Mouse (Mus musculus): ENCODE measurements around the gene Lpp. TPM values are rescaled to one million over a fixed set of nuclear protein-coding genes. Genes with fewer than 3 reads are reported as not detected.
A peak's percentile ranks its signal among the peaks of the same experiment; 100 is the strongest.

Gene Lpp
- polyA plus RNA-seq, 1 experiment from 2014 or later = 79.9 TPM

DNA sequence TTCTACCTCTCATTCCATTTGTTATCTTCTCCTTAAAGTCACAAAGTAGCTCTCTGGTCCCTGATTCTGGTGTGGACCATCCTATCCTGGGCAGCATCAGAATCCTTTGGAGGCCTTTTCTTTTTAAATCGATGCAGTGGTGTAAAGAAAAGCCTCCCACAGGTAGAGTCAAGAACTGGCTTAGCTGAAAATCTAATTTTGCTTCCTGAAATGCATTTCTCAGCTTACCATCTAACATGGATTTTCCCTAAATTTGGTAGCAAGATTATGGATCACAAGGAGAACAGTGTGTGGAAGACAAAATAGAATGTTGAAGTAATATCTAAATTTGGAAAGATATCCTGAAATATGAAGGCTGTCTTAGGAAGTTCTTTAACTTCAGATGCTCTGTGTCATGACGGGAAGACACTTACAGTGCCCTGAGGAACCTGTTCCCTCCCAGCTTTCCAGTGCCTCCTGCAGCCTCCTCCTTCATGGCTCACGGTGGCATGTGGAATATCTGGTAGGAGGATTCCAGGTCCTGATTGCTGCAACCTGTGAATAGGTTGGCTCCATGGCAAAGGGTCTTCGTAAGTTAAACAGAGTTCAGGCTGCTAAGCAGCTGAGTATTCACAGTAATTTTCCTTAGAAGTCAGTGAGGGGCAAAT lies 251.6 kb downstream of the Lpp start:
- Histone ChIP-seq H3K9me3 (ENCODE audit: low read depth, low read length) (no peaks in the 10 kb centered on the region), H3K4me1 (ENCODE audit: insufficient read depth) (no peaks in the 10 kb centered on the region), H3K27me3 (ENCODE audit: insufficient read depth, low read length) (no peaks in the 10 kb centered on the region), H3K9ac (no peak overlapping the region), H3K4me3 (ENCODE audit: low read depth, low read length) (no peak overlapping the region), H3K27ac (ENCODE audit: low read depth) (no peak overlapping the region), H3K4me2 (no peak overlapping the region), H3K36me3 (ENCODE audit: insufficient read depth) (no peaks in the 10 kb centered on the region)
- TF ChIP-seq CTCF (IDR thresholded peaks at IDR 0.05; ENCODE audit: low read depth) = no peak
- 85% methylated on average over 4 of the region's 4 CpGs for WGBS
- ATAC-seq (ENCODE audit: insufficient read depth) (no peak), DNase-seq (no peak)

DNA sequence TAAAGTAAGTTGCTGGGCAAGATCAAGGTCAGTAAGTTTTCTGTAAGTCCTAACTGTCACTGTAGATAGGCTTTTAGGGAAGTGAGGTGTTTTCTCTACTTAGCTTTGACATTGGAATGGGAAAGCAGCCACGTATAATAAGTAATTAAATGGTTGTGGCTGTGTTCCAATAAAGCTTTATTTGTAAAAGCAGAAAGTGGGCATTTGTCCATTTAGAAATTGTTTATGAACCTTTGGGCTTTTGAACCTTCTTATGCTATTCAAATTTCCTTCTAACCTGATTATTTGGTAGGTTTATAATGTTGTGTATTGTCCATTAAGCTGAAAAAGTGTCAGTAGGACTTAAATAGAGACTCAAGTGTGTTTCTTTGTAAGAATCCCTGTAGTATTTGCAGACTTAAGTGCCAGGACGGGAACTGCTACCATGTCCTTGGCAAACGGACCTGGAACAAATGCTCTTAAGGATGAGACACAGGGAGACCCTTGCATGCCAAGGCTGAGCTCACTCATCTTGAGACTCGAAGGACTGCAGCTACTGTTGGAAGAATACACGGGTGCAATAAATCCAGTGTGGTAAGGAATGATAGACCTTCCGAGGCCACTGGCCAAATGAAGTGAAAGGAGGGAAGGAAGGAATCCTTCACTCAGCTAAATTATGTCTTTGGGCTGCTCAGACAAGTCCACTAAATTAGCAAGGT lies 252.7 kb downstream of the Lpp start:
- WGBS = 67% methylated on average over 6 of the region's 6 CpGs
- TF ChIP-seq CTCF (IDR thresholded peaks at IDR 0.05; ENCODE audit: low read depth) = no peak
- Histone ChIP-seq H3K27ac (ENCODE audit: low read depth) (no peak overlapping the region), H3K9me3 (ENCODE audit: low read depth, low read length) (no peaks in the 10 kb centered on the region), H3K9ac (no peak overlapping the region), H3K4me3 (ENCODE audit: low read depth, low read length) (no peak overlapping the region), H3K27me3 (ENCODE audit: insufficient read depth, low read length) (no peaks in the 10 kb centered on the region), H3K36me3 (ENCODE audit: insufficient read depth) (no peaks in the 10 kb centered on the region), H3K4me1 (ENCODE audit: insufficient read depth) (no peaks in the 10 kb centered on the region), H3K4me2 (no peak overlapping the region)
- DNase-seq (no peak), ATAC-seq (ENCODE audit: insufficient read depth) (no peak)

DNA sequence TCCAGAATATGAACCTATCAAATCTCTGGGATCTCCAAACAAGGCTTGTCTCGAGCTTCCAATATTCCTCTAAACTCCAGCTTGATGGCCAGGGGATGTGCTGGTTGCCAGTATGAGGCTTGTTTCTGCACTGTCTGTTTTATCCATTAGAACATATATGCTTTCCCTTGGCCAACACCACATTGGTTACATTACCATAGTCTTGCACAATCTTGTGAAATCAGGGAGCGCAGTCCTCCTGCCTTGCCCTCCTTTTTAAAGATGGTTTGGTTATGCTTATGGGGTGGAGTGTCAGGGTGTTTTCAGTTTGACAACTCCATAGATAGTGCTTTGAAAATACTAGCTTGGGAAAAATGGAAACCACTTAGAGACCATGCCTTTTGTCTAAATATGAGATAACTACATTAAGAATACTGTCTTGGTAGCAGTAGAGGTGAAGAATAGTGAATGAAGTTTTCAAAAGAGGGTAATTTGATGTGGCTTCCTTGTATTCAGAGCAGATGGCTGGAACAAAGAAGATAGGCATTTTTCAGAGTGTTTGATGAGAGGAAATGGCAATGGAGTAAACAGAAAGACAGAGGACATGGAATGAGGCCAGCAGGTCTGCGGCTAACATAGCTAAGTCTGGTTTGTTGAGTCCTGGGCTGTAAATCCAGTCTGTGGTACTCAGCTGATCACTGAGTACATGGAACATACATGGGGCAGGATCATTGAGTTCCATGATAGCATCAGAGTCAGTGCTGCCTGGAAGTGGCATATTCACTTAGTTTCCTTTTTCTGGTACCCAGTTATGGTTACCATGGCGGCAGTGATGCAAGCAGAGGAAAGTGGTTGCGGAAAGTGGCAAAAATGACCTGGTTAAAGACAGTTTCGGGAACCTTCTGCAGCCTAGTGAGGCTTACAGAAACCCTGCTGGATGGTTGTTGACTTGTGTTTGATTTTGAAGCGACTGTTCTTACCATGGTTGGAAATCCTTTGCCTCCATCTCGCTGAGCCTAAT lies 258.6 kb downstream of the Lpp start:
- no peaks in the 10 kb centered on the region for H3K27me3 ChIP-seq (ENCODE audit: insufficient read depth, low read length)
- H3K27ac ChIP-seq (ENCODE audit: low read depth) = no peak overlapping the region; the same call in 1 of the 2 replicates
- no peak overlapping the region for H3K4me3 ChIP-seq (ENCODE audit: low read depth, low read length)
- H3K9me3 ChIP-seq (ENCODE audit: low read depth, low read length) = no peaks in the 10 kb centered on the region
- DNase-seq (peak; percentile 60), ATAC-seq (ENCODE audit: insufficient read depth) (peak; percentile 47; the same call in 1 of the 2 replicates)
- 76% methylated on average over 8 of the region's 8 CpGs for WGBS
- H3K9ac ChIP-seq = no peak overlapping the region
- no peak overlapping the region for H3K4me2 ChIP-seq
- no peaks in the 10 kb centered on the region for H3K4me1 ChIP-seq (ENCODE audit: insufficient read depth)
- TF ChIP-seq CTCF (IDR thresholded peaks at IDR 0.05; ENCODE audit: low read depth) = no peak
- H3K36me3 ChIP-seq (ENCODE audit: insufficient read depth) = no peaks in the 10 kb centered on the region

DNA sequence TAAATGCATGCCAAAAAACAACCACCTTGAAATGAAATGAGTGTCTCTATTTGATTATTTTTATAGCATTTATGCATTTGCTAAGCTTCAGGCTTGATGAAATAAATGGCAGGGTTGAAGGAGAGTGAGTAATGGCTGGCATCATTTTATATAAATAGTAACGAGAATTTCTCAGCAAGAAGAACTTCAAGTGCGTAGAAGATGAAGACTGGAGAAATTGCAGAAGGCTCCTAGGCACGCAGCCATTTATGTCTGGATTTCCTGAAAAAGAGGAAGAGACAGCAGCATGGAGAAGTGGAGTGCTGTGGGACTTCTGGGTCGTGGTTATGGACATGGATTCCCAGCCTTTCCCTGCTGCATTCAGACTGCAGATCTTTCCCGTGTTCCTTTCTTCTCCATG lies 259.7 kb downstream of the Lpp start:
- 66% methylated on average over 5 of the region's 5 CpGs for WGBS
- Histone ChIP-seq H3K4me2 (no peak overlapping the region), H3K27me3 (ENCODE audit: insufficient read depth, low read length) (no peaks in the 10 kb centered on the region), H3K4me3 (ENCODE audit: low read depth, low read length) (no peak overlapping the region), H3K9me3 (ENCODE audit: low read depth, low read length) (no peaks in the 10 kb centered on the region), H3K9ac (no peak overlapping the region), H3K36me3 (ENCODE audit: insufficient read depth) (no peaks in the 10 kb centered on the region), H3K27ac (ENCODE audit: low read depth) (no peak overlapping the region), H3K4me1 (ENCODE audit: insufficient read depth) (no peaks in the 10 kb centered on the region)
- DNase-seq = no peak
- TF ChIP-seq CTCF (IDR thresholded peaks at IDR 0.05; ENCODE audit: low read depth) = no peak
- ATAC-seq (ENCODE audit: insufficient read depth) = no peak

DNA sequence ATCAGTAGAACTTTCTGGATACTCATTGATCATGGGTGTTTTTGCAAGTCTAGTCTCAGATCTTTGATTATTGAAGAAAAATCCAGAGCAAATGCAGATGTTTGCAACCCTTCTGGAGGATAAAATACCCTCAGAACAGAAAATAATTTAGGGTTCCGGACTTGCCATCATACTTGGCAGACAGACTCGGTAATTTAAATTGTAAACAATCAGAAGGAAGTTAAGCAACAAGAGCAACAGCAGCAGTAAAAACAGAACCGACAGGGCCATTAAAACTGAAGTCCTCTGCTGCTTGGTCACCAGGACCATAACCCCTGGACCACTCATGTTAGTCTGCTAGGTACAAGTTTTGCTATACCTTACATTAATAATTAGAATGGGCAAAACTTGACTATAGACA lies 261.8 kb downstream of the Lpp start:
- Histone ChIP-seq H3K9ac (no peak overlapping the region), H3K9me3 (ENCODE audit: low read depth, low read length) (no peaks in the 10 kb centered on the region), H3K36me3 (ENCODE audit: insufficient read depth) (no peaks in the 10 kb centered on the region), H3K4me1 (ENCODE audit: insufficient read depth) (no peaks in the 10 kb centered on the region), H3K4me2 (no peak overlapping the region), H3K4me3 (ENCODE audit: low read depth, low read length) (no peak overlapping the region), H3K27me3 (ENCODE audit: insufficient read depth, low read length) (no peaks in the 10 kb centered on the region), H3K27ac (ENCODE audit: low read depth) (no peak overlapping the region)
- no peak for TF ChIP-seq CTCF (IDR thresholded peaks at IDR 0.05; ENCODE audit: low read depth)
- ATAC-seq (ENCODE audit: insufficient read depth) (peak; percentile 44; the same call in 1 of the 2 replicates), DNase-seq (peak; percentile 67)
- 36% methylated on average over 3 of the region's 3 CpGs for WGBS

DNA sequence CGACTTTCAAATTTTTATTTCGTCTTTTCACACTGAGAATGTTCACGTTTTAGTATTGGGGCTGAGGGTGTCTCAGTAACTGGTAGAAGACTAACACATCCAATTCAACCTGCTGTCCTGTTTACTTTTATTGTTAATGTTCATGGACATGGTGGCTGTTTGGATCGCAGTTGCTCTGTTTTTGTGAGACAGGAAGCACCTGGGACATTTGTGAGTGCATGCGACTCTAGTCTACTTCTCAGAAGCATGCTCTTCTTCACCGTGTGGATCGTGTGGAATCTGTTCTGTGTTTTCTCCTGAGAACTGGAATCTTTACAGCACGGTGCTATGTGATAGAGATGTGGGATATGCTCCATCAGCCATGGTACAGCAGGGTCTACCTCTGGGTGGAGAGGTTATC lies 262.7 kb downstream of the Lpp start:
- no peak for ATAC-seq (ENCODE audit: insufficient read depth)
- no peak overlapping the region for H3K4me3 ChIP-seq (ENCODE audit: low read depth, low read length)
- H3K4me2 ChIP-seq = no peak overlapping the region
- no peak overlapping the region for H3K9ac ChIP-seq
- no peaks in the 10 kb centered on the region for H3K27me3 ChIP-seq (ENCODE audit: insufficient read depth, low read length)
- TF ChIP-seq CTCF (IDR thresholded peaks at IDR 0.05; ENCODE audit: low read depth) = no peak
- H3K27ac ChIP-seq (ENCODE audit: low read depth) = no peak overlapping the region
- WGBS = 88% methylated on average over 8 of the region's 8 CpGs
- no peaks in the 10 kb centered on the region for H3K9me3 ChIP-seq (ENCODE audit: low read depth, low read length)
- no peaks in the 10 kb centered on the region for H3K36me3 ChIP-seq (ENCODE audit: insufficient read depth)
- H3K4me1 ChIP-seq (ENCODE audit: insufficient read depth) = no peaks in the 10 kb centered on the region
- no peak for DNase-seq

DNA sequence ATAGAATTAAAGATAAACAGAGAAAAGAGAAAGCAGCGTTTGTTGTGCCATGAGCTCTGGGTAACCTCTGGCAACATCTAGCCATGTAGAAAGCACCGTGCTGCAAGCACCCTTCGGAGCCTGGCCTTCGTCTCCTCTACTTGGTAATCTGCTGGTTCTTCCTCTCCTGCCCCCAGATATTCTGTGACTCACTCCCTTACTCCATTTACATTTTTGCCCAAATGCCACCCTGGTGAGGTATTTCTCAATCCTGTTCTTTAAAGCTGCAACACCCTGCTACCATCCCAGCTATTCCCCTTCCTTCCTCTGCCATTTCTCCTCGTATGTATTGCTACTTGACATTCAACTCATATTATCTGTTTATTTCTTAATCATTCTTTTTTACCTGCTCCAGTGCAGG lies 263.4 kb downstream of the Lpp start:
- WGBS = 88% methylated on average over 5 of the region's 5 CpGs
- H3K36me3 ChIP-seq (ENCODE audit: insufficient read depth) = no peaks in the 10 kb centered on the region
- DNase-seq (no peak), ATAC-seq (ENCODE audit: insufficient read depth) (no peak)
- H3K4me1 ChIP-seq (ENCODE audit: insufficient read depth) = no peaks in the 10 kb centered on the region
- TF ChIP-seq CTCF (IDR thresholded peaks at IDR 0.05; ENCODE audit: low read depth) = no peak
- H3K9ac ChIP-seq = no peak overlapping the region
- no peak overlapping the region for H3K27ac ChIP-seq (ENCODE audit: low read depth)
- H3K4me3 ChIP-seq (ENCODE audit: low read depth, low read length) = no peak overlapping the region
- H3K9me3 ChIP-seq (ENCODE audit: low read depth, low read length) = no peaks in the 10 kb centered on the region
- no peak overlapping the region for H3K4me2 ChIP-seq
- H3K27me3 ChIP-seq (ENCODE audit: insufficient read depth, low read length) = no peaks in the 10 kb centered on the region
